Mouse (Mus musculus) heart, adult 8-10 months (tissue): ENCODE measurements around the gene Spink2. TPM values are rescaled to one million over a fixed set of nuclear protein-coding genes. Genes with fewer than 3 reads are reported as not detected.
"Not testable (repeated sequence)": the region's sequence is repeated elsewhere in the genome, so short reads cannot be mapped to it uniquely, and the experiment has no call there.

ENCODE experiments used
- DNase-seq: peaks from one replicate; pipeline ENCODE4 v3.0.0; 2022; ENCODE audit warnings: low spot score
- total RNA-seq, 4 experiments: library from RNA; stranded (reverse); gene quantifications; 2 replicates each; pipeline ENCODE4 v1.2.4; 2022

Gene Spink2
- total RNA-seq, 4 experiments from 2014 or later = not detected

GRCm38 (mm10) chr5:77193951-77194350 is 17.3 kb downstream of the Spink2 start:
- DNase-seq = no peak

- no peak for DNase-seq
Measured at GRCm38 (mm10) chr5:77193266-77193665, 18.0 kb downstream of the Spink2 start.

GRCm38 (mm10) chr5:77191631-77192030 is 19.6 kb downstream of the Spink2 start:
- no peak for DNase-seq

GRCm38 (mm10) chr5:77191106-77191505 is 20.2 kb downstream of the Spink2 start:
- DNase-seq = no peak

GRCm38 (mm10) chr5:77188738-77189137 is 22.5 kb downstream of the Spink2 start:
- DNase-seq = no peak

GRCm38 (mm10) chr5:77185351-77185750 is 25.9 kb downstream of the Spink2 start:
- no peak for DNase-seq

GRCm38 (mm10) chr5:77183876-77184275 is 27.4 kb downstream of the Spink2 start:
- not testable (repeated sequence) for DNase-seq

- no peak for DNase-seq
Measured at GRCm38 (mm10) chr5:77183338-77183737, 27.9 kb downstream of the Spink2 start.

GRCm38 (mm10) chr5:77181508-77181907 is 29.8 kb downstream of the Spink2 start:
- DNase-seq = peak; percentile 76

GRCm38 (mm10) chr5:77178976-77179375 is 32.3 kb downstream of the Spink2 start:
- no peak for DNase-seq

- peak; percentile 24 for DNase-seq
Measured at GRCm38 (mm10) chr5:77178008-77178407, 33.3 kb downstream of the Spink2 start.

- DNase-seq = no peak
Measured at GRCm38 (mm10) chr5:77174779-77175178, 36.5 kb downstream of the Spink2 start.

- DNase-seq = peak; percentile 64
Measured at GRCm38 (mm10) chr5:77170593-77170992, 40.7 kb downstream of the Spink2 start.

- DNase-seq = no peak
Measured at GRCm38 (mm10) chr5:77167306-77167945, 43.8 kb downstream of the Spink2 start.

- DNase-seq = no peak
Measured at GRCm38 (mm10) chr5:77165703-77166625, 45.3 kb downstream of the Spink2 start.

- DNase-seq = no peak
Measured at GRCm38 (mm10) chr5:77163597-77163996, 47.7 kb downstream of the Spink2 start.

- no peak for DNase-seq
Measured at GRCm38 (mm10) chr5:77162566-77162965, 48.7 kb downstream of the Spink2 start.

GRCm38 (mm10) chr5:77157777-77158540 is 53.3 kb downstream of the Spink2 start:
- peak; percentile 68 for DNase-seq

GRCm38 (mm10) chr5:77156938-77157337 is 54.3 kb downstream of the Spink2 start:
- DNase-seq = no peak

- DNase-seq = no peak
Measured at GRCm38 (mm10) chr5:77155526-77155925, 55.7 kb downstream of the Spink2 start.
